Mouse (Mus musculus) heart, embryonic 16.5 days (tissue): ENCODE data around the gene Cacna1i. TPM values are rescaled to one million over a fixed set of nuclear protein-coding genes. Genes with fewer than 3 reads are reported as not detected.

Source experiments
- ATAC-seq: fragments of 200-750 bp; cut with Nextera tagmentation; replicated peaks from 2 replicates; pipeline ENCODE4 v1.8.0; 2017; ENCODE audit warnings: moderate number of reproducible peaks; ENCODE audit not compliant: insufficient read depth, low FRiP score; ENCODE audit errors: extremely low read depth
- H3K27ac ChIP-seq: fragments of 300-500 bp; sonication (generic); 2 replicates; pipeline ENCODE4 v1.5.1; 2014; ENCODE audit warnings: mild to moderate bottlenecking, low read length, control low read depth, moderate library complexity
- H3K27me3 ChIP-seq: fragments of 300-500 bp; sonication (generic); 2 replicates; pipeline ENCODE4 v1.6.1; 2014; ENCODE audit warnings: low read length, mixed read lengths; ENCODE audit not compliant: control insufficient read depth, insufficient read depth
- H3K36me3 ChIP-seq: fragments of 300-500 bp; sonication (generic); 2 replicates; pipeline ENCODE4 v1.6.1; 2014; ENCODE audit not compliant: control insufficient read depth, insufficient read depth
- H3K4me1 ChIP-seq: fragments of 300-500 bp; sonication (generic); 2 replicates; pipeline ENCODE4 v1.6.1; 2014; ENCODE audit warnings: low read length, mixed read lengths; ENCODE audit not compliant: control insufficient read depth, insufficient read depth
- H3K4me2 ChIP-seq: fragments of 300-500 bp; sonication (generic); 2 replicates; pipeline ENCODE4 v1.6.1; 2014; ENCODE audit warnings: low read depth, mild to moderate bottlenecking, control low read depth, low read length
- H3K4me3 ChIP-seq: fragments of 300-500 bp; sonication (generic); 2 replicates; pipeline ENCODE4 v1.5.1; 2014; ENCODE audit warnings: mild to moderate bottlenecking, control low read depth, low read length
- H3K9ac ChIP-seq: fragments of 300-500 bp; sonication (generic); 2 replicates; pipeline ENCODE4 v1.6.1; 2014; ENCODE audit warnings: low read length, control low read depth
- H3K9me3 ChIP-seq: fragments of 300-500 bp; sonication (generic); replicated peaks from 2 replicates; pipeline ENCODE4 v1.6.1; 2016; ENCODE audit warnings: low read length; ENCODE audit not compliant: control insufficient read depth
- WGBS: fragments of 180-500 bp; shearing (Covaris S2); extraction: QIAGEN DNeasy Blood & Tissue Kit; methylation state at CpG from one replicate; pipeline ENCODE4 v1.1.7; 2014; 5-methylcytosine and 5-hydroxymethylcytosine counted together
- polyA plus RNA-seq: library from polyadenylated mRNA; unstranded; fragments of >200 nt; fragmentation: Nextera tagmentation; extraction: Ambion mirVana; gene quantifications from 2 replicates; pipeline ENCODE4 v1.2.1, GENCODE M21; 2015

The Cacna1i gene
- polyA plus RNA-seq, 1 experiment from 2014 or later, result not detected

- H3K9me3 ChIP-seq, result no peaks in the 10 kb centered on the region
- H3K27me3 ChIP-seq, result no peaks in the 10 kb centered on the region
- H3K4me2 ChIP-seq, result peak within 1 kb of the TSS; percentile 88
- H3K4me3 ChIP-seq, result peak within 1 kb of the TSS; percentile 93
- peaks cover 6% of the 10 kb centered on the region; the same call in 1 of the 2 replicates for H3K36me3 ChIP-seq
- H3K9ac ChIP-seq, result peak within 1 kb of the TSS; percentile 92
- peak within 1 kb of the TSS; percentile 73 for H3K27ac ChIP-seq
- peaks cover 14% of the 10 kb centered on the region for H3K4me1 ChIP-seq
- WGBS, result under 1% methylated on average over 66 of the region's 66 CpGs
- peak; percentile 90 for ATAC-seq
These were observed 23.1 kb upstream of the Cacna1i start, which contains the start of gene Rps19bp1 for GRCm38 (mm10) chr15:80263610-80264575. Gene Rps19bp1, minus strand, starts transcription at chr15:80264315.

GRCm38 (mm10) chr15:80266281-80266680 is 20.8 kb upstream of the Cacna1i start:
- Histone ChIP-seq H3K36me3 (no peaks in the 10 kb centered on the region), H3K4me3 (no peak overlapping the region), H3K4me1 (peaks cover 14% of the 10 kb centered on the region), H3K9me3 (peaks cover 9% of the 10 kb centered on the region; the same call in 1 of the 2 replicates), H3K27me3 (no peaks in the 10 kb centered on the region), H3K4me2 (no peak overlapping the region), H3K27ac (no peak overlapping the region), H3K9ac (no peak overlapping the region)
- WGBS, result 0% methylated on average over 2 of the region's 2 CpGs
- ATAC-seq, result peak; percentile 53; the same call in 1 of the 2 replicates

GRCm38 (mm10) chr15:80271858-80272396 is 15.1 kb upstream of the Cacna1i start:
- 79% methylated on average over 3 of the region's 3 CpGs for WGBS
- no peaks in the 10 kb centered on the region for H3K4me1 ChIP-seq
- no peak for ATAC-seq
- H3K27ac ChIP-seq, result no peak overlapping the region
- peaks cover 9% of the 10 kb centered on the region; the same call in 1 of the 2 replicates for H3K9me3 ChIP-seq
- no peak overlapping the region for H3K4me2 ChIP-seq
- H3K27me3 ChIP-seq, result peaks cover 5% of the 10 kb centered on the region; the same call in 1 of the 2 replicates
- H3K4me3 ChIP-seq, result no peak overlapping the region
- H3K9ac ChIP-seq, result no peak overlapping the region
- H3K36me3 ChIP-seq, result no peaks in the 10 kb centered on the region

GRCm38 (mm10) chr15:80277107-80277506 is 9.9 kb upstream of the Cacna1i start:
- WGBS, result 39% methylated on average over 9 of the region's 9 CpGs
- peaks cover 15% of the 10 kb centered on the region for H3K27me3 ChIP-seq
- no peak overlapping the region for H3K4me3 ChIP-seq
- H3K9ac ChIP-seq, result no peak overlapping the region
- no peaks in the 10 kb centered on the region for H3K36me3 ChIP-seq
- H3K27ac ChIP-seq, result no peak overlapping the region
- no peak overlapping the region for H3K4me2 ChIP-seq
- H3K4me1 ChIP-seq, result no peaks in the 10 kb centered on the region
- no peak for ATAC-seq
- H3K9me3 ChIP-seq, result no peaks in the 10 kb centered on the region

- Histone ChIP-seq H3K9me3 (no peaks in the 10 kb centered on the region), H3K4me3 (no peak overlapping the region), H3K4me2 (no peak overlapping the region), H3K27ac (no peak overlapping the region), H3K4me1 (no peaks in the 10 kb centered on the region), H3K9ac (no peak overlapping the region), H3K27me3 (peaks cover 18% of the 10 kb centered on the region), H3K36me3 (no peaks in the 10 kb centered on the region)
- 0% methylated on average over 6 of the region's 6 CpGs for WGBS
- ATAC-seq, result no peak
These were observed 9.4 kb upstream of the Cacna1i start for GRCm38 (mm10) chr15:80277625-80278024.

- no peak overlapping the region for H3K27ac ChIP-seq
- H3K27me3 ChIP-seq, result peaks cover 18% of the 10 kb centered on the region
- no peaks in the 10 kb centered on the region for H3K9me3 ChIP-seq
- no peaks in the 10 kb centered on the region for H3K36me3 ChIP-seq
- no peak overlapping the region for H3K4me3 ChIP-seq
- no peak overlapping the region for H3K9ac ChIP-seq
- no peaks in the 10 kb centered on the region for H3K4me1 ChIP-seq
- no peak for ATAC-seq
- H3K4me2 ChIP-seq, result no peak overlapping the region
- 34% methylated on average over 5 of the region's 5 CpGs for WGBS
These were observed 8.8 kb upstream of the Cacna1i start for GRCm38 (mm10) chr15:80278121-80278759.

GRCm38 (mm10) chr15:80279053-80279452 is 8.0 kb upstream of the Cacna1i start:
- peaks cover 18% of the 10 kb centered on the region for H3K27me3 ChIP-seq
- H3K9me3 ChIP-seq, result no peaks in the 10 kb centered on the region

GRCm38 (mm10) chr15:80280646-80281045 is 6.4 kb upstream of the Cacna1i start:
- no peak overlapping the region for H3K27ac ChIP-seq
- no peaks in the 10 kb centered on the region for H3K9me3 ChIP-seq
- H3K4me2 ChIP-seq, result no peak overlapping the region
- H3K36me3 ChIP-seq, result no peaks in the 10 kb centered on the region
- ATAC-seq, result no peak
- H3K9ac ChIP-seq, result no peak overlapping the region
- no peak overlapping the region for H3K4me3 ChIP-seq
- H3K27me3 ChIP-seq, result peaks cover 30% of the 10 kb centered on the region
- 17% methylated on average over 6 of the region's 6 CpGs for WGBS
- H3K4me1 ChIP-seq, result no peaks in the 10 kb centered on the region

More at GRCm38 (mm10) chr15:80279053-80279452, 8.0 kb upstream of the Cacna1i start:
- H3K9ac ChIP-seq, result no peak overlapping the region
- no peak for ATAC-seq
- no peak overlapping the region for H3K4me2 ChIP-seq
- H3K27ac ChIP-seq, result no peak overlapping the region
- no peak overlapping the region for H3K4me3 ChIP-seq
- H3K4me1 ChIP-seq, result no peaks in the 10 kb centered on the region
- no peaks in the 10 kb centered on the region for H3K36me3 ChIP-seq
- WGBS, result 85% methylated on average over 2 of the region's 2 CpGs
